Mouse (Mus musculus): Measurements from ENCODE around the gene Anapc15. TPM values are rescaled to one million over a fixed set of nuclear protein-coding genes. Genes with fewer than 3 reads are reported as not detected.

Anapc15 gene
- polyA plus RNA-seq, 2 experiments = 60.5 to 68.9 TPM

- 34% methylated on average over 31 of the region's 32 CpGs for WGBS
- DNase-seq (ENCODE audit: low spot score) (peak; percentile 43), ATAC-seq (ENCODE audit: low FRiP score, low read depth) (no peak)
- peaks cover 16% of the 10 kb centered on the region; the same call in 1 of the 2 replicates for H3K4me1 ChIP-seq (ENCODE audit: control insufficient read depth, insufficient read depth, low read length)
- no peak overlapping the region for H3K4me3 ChIP-seq (replicated peaks; ENCODE audit: low read length)
- H3K9ac ChIP-seq (ENCODE audit: low read depth, low read length, severe bottlenecking) = no peak overlapping the region
- H3K4me2 ChIP-seq (replicated peaks; ENCODE audit: low read depth, low read length, severe bottlenecking) = no peak overlapping the region
- H3K36me3 ChIP-seq (ENCODE audit: control insufficient read depth, insufficient read depth, low read length) = peaks cover 49% of the 10 kb centered on the region
- peaks cover 48% of the 10 kb centered on the region for H3K27me3 ChIP-seq (ENCODE audit: control insufficient read depth, insufficient read depth, low read length)
- no peaks in the 10 kb centered on the region for H3K9me3 ChIP-seq (ENCODE audit: control insufficient read depth, low read length)
- no peak for TF ChIP-seq POLR2A (IDR thresholded peaks at IDR 0.05; ENCODE audit: borderline replicate concordance, extremely low read depth, insufficient read depth, insufficient read length)
- H3K27ac ChIP-seq (replicated peaks; ENCODE audit: low read depth, low read length) = no peak overlapping the region
Observed at GRCm38 (mm10) chr7:101822836-101823757, 40.4 kb upstream of the Anapc15 start.

- no peaks in the 10 kb centered on the region for H3K9me3 ChIP-seq (ENCODE audit: control insufficient read depth, low read length)
- peaks cover 40% of the 10 kb centered on the region for H3K27me3 ChIP-seq (ENCODE audit: control insufficient read depth, insufficient read depth, low read length)
- DNase-seq (ENCODE audit: low spot score) (no peak), ATAC-seq (ENCODE audit: low FRiP score, low read depth) (no peak)
- H3K9ac ChIP-seq (ENCODE audit: low read depth, low read length, severe bottlenecking) = no peak overlapping the region
- H3K36me3 ChIP-seq (ENCODE audit: control insufficient read depth, insufficient read depth, low read length) = peaks cover 58% of the 10 kb centered on the region
- TF ChIP-seq POLR2A (IDR thresholded peaks at IDR 0.05; ENCODE audit: borderline replicate concordance, extremely low read depth, insufficient read depth, insufficient read length) = no peak
- H3K27ac ChIP-seq (replicated peaks; ENCODE audit: low read depth, low read length) = no peak overlapping the region
- no peak overlapping the region for H3K4me3 ChIP-seq (replicated peaks; ENCODE audit: low read length)
- 85% methylated on average over 17 of the region's 18 CpGs for WGBS
- peaks cover 13% of the 10 kb centered on the region; the same call in 1 of the 2 replicates for H3K4me1 ChIP-seq (ENCODE audit: control insufficient read depth, insufficient read depth, low read length)
- no peak overlapping the region for H3K4me2 ChIP-seq (replicated peaks; ENCODE audit: low read depth, low read length, severe bottlenecking)
Observed at GRCm38 (mm10) chr7:101823758-101824630, 39.5 kb upstream of the Anapc15 start.

- TF ChIP-seq POLR2A (IDR thresholded peaks at IDR 0.05; ENCODE audit: borderline replicate concordance, extremely low read depth, insufficient read depth, insufficient read length) = no peak
- Histone ChIP-seq H3K27me3 (ENCODE audit: control insufficient read depth, insufficient read depth, low read length) (no peaks in the 10 kb centered on the region), H3K4me3 (replicated peaks; ENCODE audit: low read length) (no peak overlapping the region), H3K36me3 (ENCODE audit: control insufficient read depth, insufficient read depth, low read length) (peaks cover 88% of the 10 kb centered on the region), H3K4me2 (replicated peaks; ENCODE audit: low read depth, low read length, severe bottlenecking) (no peak overlapping the region), H3K9ac (ENCODE audit: low read depth, low read length, severe bottlenecking) (no peak overlapping the region), H3K9me3 (ENCODE audit: control insufficient read depth, low read length) (no peaks in the 10 kb centered on the region), H3K27ac (replicated peaks; ENCODE audit: low read depth, low read length) (no peak overlapping the region), H3K4me1 (ENCODE audit: control insufficient read depth, insufficient read depth, low read length) (peaks cover 18% of the 10 kb centered on the region)
- 100% methylated on average over 3 of the region's 3 CpGs for WGBS
- DNase-seq (ENCODE audit: low spot score) (no peak), ATAC-seq (ENCODE audit: low FRiP score, low read depth) (no peak)
Observed at GRCm38 (mm10) chr7:101830373-101830772, 33.1 kb upstream of the Anapc15 start.

DNA sequence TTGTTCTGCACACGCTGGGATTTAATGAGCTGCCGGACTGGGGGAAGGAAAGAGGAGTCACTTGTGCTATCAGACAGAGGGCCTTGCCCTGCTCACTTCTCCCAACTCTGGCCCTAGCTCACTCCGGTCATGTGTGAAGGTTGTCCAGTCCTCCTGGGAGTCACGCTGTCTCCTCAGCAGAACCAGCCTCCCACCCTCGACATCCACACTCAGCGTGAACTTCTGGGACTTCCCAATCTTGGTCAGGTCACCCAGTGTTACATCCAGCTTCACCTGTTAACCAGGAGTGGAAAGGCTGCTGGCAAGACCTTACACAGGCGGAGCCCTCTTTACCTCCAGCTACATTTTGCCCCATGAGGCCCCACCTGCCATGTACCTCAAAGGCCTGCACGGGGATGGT lies 32.1 kb upstream of the Anapc15 start:
- 92% methylated on average over 8 of the region's 8 CpGs for WGBS
- ATAC-seq (ENCODE audit: low FRiP score, low read depth) = no peak
- Histone ChIP-seq H3K36me3 (ENCODE audit: control insufficient read depth, insufficient read depth, low read length) (peaks cover 78% of the 10 kb centered on the region), H3K4me3 (replicated peaks; ENCODE audit: low read length) (no peak overlapping the region), H3K4me1 (ENCODE audit: control insufficient read depth, insufficient read depth, low read length) (peaks cover 22% of the 10 kb centered on the region), H3K27me3 (ENCODE audit: control insufficient read depth, insufficient read depth, low read length) (no peaks in the 10 kb centered on the region), H3K4me2 (replicated peaks; ENCODE audit: low read depth, low read length, severe bottlenecking) (no peak overlapping the region), H3K9me3 (ENCODE audit: control insufficient read depth, low read length) (no peaks in the 10 kb centered on the region), H3K9ac (ENCODE audit: low read depth, low read length, severe bottlenecking) (no peak overlapping the region), H3K27ac (replicated peaks; ENCODE audit: low read depth, low read length) (no peak overlapping the region)
- no peak for TF ChIP-seq POLR2A (IDR thresholded peaks at IDR 0.05; ENCODE audit: borderline replicate concordance, extremely low read depth, insufficient read depth, insufficient read length)
- no peak for DNase-seq (ENCODE audit: low spot score)

DNA sequence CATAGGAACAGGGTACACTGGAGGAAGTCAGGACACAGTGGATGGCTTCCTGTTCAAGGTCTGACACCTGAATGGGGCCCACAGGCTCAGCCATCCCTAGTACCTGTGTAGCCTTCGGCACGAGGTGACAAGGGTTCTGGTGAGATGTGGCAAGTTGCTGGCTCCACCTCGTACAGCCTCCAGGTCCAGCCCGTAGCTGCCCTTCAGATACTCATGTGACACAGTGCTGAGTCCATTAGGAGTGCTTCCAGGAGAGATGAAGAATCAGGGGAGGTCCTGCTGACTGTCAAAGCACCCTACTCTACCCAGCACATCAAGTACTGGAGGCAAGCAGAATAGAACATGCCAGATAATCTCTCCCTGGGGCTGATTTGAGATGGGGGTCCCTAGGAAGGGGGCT lies 31.1 kb upstream of the Anapc15 start:
- Histone ChIP-seq H3K9me3 (ENCODE audit: control insufficient read depth, low read length) (no peaks in the 10 kb centered on the region), H3K27ac (replicated peaks; ENCODE audit: low read depth, low read length) (no peak overlapping the region), H3K4me2 (replicated peaks; ENCODE audit: low read depth, low read length, severe bottlenecking) (no peak overlapping the region), H3K36me3 (ENCODE audit: control insufficient read depth, insufficient read depth, low read length) (peaks cover 69% of the 10 kb centered on the region), H3K27me3 (ENCODE audit: control insufficient read depth, insufficient read depth, low read length) (no peaks in the 10 kb centered on the region), H3K4me1 (ENCODE audit: control insufficient read depth, insufficient read depth, low read length) (peaks cover 22% of the 10 kb centered on the region), H3K4me3 (replicated peaks; ENCODE audit: low read length) (no peak overlapping the region), H3K9ac (ENCODE audit: low read depth, low read length, severe bottlenecking) (no peak overlapping the region)
- no peak for TF ChIP-seq POLR2A (IDR thresholded peaks at IDR 0.05; ENCODE audit: borderline replicate concordance, extremely low read depth, insufficient read depth, insufficient read length)
- ATAC-seq (ENCODE audit: low FRiP score, low read depth) = no peak
- WGBS = 84% methylated on average over 4 of the region's 4 CpGs
- no peak for DNase-seq (ENCODE audit: low spot score)

All from limb, embryonic 14.5 days (tissue).